Mouse (Mus musculus): ENCODE results near the gene Proser2.

DNA sequence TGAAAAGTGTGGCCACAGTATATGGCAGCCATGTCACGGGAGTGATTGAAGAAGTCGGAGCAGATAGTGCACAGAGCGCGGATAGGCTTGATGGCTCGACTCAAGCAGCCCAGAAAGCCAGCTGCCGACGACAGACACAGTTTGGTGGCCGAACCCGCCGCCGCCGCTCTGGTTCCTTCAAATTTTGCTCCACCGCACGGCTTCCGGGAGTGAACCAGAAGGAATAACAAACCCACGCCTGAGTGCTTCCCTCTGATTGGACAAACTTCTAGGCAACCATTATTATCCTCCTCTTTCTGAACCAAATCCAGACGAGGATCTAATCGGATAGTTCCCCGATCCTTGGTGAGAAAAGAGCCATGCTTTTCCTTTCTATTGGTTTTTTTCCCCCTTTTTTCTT is 3.9 kb upstream of the Proser2 start:
- TF ChIP-seq CTCF (IDR thresholded peaks at IDR 0.05; ENCODE audit: extremely low read depth, insufficient read depth, low read length) (no peak), POLR2A (IDR thresholded peaks at IDR 0.05; ENCODE audit: extremely low read depth, insufficient read depth, low read length) (no peak)
